Mouse (Mus musculus) heart, adult 2 months (tissue): ENCODE measurements around the gene Acsm4. TPM values are rescaled to one million over a fixed set of nuclear protein-coding genes. Genes with fewer than 3 reads are reported as not detected.

ENCODE experiments used
- DNase-seq, 2 experiments: peaks; one replicate each; pipeline ENCODE4 v3.0.0; 2021
- H3K27ac ChIP-seq: fragments of 200-600 bp; 2 replicates; pipeline ENCODE4 v1.8.1; 2022
- H3K27me3 ChIP-seq: fragments of 200-500 bp; 2 replicates; pipeline ENCODE4 v1.6.1; 2012; ENCODE audit warnings: mild to moderate bottlenecking, low read length, inconsistent platforms, mixed read lengths; ENCODE audit not compliant: control insufficient read depth, insufficient read depth
- H3K36me3 ChIP-seq: fragments of 200-500 bp; 2 replicates; pipeline ENCODE4 v1.6.1; 2012; ENCODE audit warnings: low read length, inconsistent platforms; ENCODE audit not compliant: control insufficient read depth, insufficient read depth
- H3K4me1 ChIP-seq: fragments of 200-500 bp; 2 replicates; pipeline ENCODE4 v1.6.1; 2011; ENCODE audit warnings: low read length; ENCODE audit not compliant: control insufficient read depth, insufficient read depth
- H3K4me3 ChIP-seq: fragments of 200-600 bp; 2 replicates; pipeline ENCODE4 v1.8.1; 2022
- H3K79me2 ChIP-seq: fragments of 200-500 bp; replicated peaks from 2 replicates; pipeline ENCODE4 v1.6.1; 2012; ENCODE audit warnings: mild to moderate bottlenecking, inconsistent platforms, low read length, moderate library complexity, mixed read lengths; ENCODE audit not compliant: control insufficient read depth, insufficient read depth
- H3K9ac ChIP-seq: fragments of 200-500 bp; 2 replicates; pipeline ENCODE4 v1.6.1; 2012; ENCODE audit warnings: low read depth, mild to moderate bottlenecking, control low read depth, inconsistent platforms, low read length, mixed read lengths
- CTCF ChIP-seq: fragments of 200-600 bp; IDR thresholded peaks from 2 replicates; pipeline ENCODE4 v1.8.1; 2022; ENCODE audit warnings: antibody characterized with exemption, mild to moderate bottlenecking, moderate library complexity
- EP300 ChIP-seq: fragments of 200-500 bp; IDR thresholded peaks from 2 replicates; pipeline ENCODE4 v1.6.1; 2011; ENCODE audit warnings: low read depth, low read length, control low read depth; ENCODE audit not compliant: insufficient read depth
- POLR2A ChIP-seq: fragments of 200-500 bp; IDR thresholded peaks from 2 replicates; pipeline ENCODE4 v1.6.1; 2011; ENCODE audit warnings: mild to moderate bottlenecking, low read depth, low read length, control low read depth; ENCODE audit not compliant: insufficient read depth
- WGBS: fragments of 180-500 bp; shearing (Covaris S2); methylation state at CpG from one replicate; pipeline ENCODE4 v1.1.7; 2018; 5-methylcytosine and 5-hydroxymethylcytosine counted together
- intact Hi-C: fragments of 180-260 bp; cut with DNase I; formaldehyde crosslinking; loops from one replicate; pipeline ENCODE4 v1.15.1; 2025
- polyA plus RNA-seq: library from polyadenylated mRNA; depleted of rRNA; stranded (reverse); fragments of >200 nt; gene quantifications from 2 replicates; pipeline ENCODE4 v1.2.3, GENCODE M21; 2012; rRNA removed
- total RNA-seq, 2 experiments: library from RNA; stranded (reverse); gene quantifications; 2 replicates each; pipeline ENCODE4 v1.2.3; 2021

The Acsm4 gene
- total and polyA plus RNA-seq, 3 experiments: not detected

DNA sequence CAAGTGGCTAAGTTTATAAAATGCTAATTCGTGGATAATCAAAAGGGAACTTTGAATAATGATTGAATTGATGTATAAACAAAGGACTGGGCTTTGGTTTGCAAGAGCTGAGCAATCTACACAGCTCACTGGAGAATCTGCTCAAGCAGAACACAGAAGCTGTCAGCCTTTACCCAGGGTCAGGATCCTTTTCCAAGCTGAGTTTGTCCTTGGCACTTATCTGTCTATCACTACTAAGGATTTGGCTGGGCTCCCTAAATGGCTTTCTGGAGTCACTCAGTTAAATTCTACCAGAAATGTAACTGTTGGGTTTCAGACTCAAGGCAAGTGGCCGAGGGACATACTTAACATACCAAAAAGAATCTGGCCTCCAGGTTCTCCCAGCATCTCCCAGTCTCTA, 60.1 kb downstream of the Acsm4 start:
- DNase-seq: no peak
- 38% methylated on average over 2 of the region's 2 CpGs for WGBS

DNA sequence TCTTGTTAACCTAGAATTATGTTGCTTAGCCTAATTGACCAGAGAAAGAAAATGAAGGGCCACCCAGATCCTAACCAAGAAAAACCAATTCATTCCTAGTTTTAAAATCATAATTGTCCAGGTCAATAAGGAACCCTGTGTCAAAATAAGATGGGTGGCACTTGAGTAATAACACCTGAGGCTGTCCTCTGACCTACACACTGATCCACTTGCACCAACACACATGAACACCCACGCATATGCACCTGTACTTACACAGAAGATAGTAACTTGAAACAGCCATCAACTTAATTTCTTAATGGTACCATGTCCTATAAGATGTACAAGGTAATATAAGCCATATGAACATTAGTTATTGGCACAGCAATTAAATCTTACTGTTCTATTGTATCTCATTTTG, 63.9 kb downstream of the Acsm4 start:
- DNase-seq: no peak
- Histone ChIP-seq H3K4me3 (no peak overlapping the region), H3K4me1 (no peaks in the 10 kb centered on the region), H3K27ac (no peak overlapping the region), H3K79me2 (no peaks in the 10 kb centered on the region), H3K27me3 (no peaks in the 10 kb centered on the region), H3K36me3 (no peaks in the 10 kb centered on the region), H3K9ac (no peak overlapping the region)
- TF ChIP-seq EP300: no peak
- no peak for TF ChIP-seq CTCF
- TF ChIP-seq POLR2A: no peak
- WGBS: 85% methylated on average over 1 of the region's 1 CpGs
- intact Hi-C loops: no loop called here

More for the DNA sequence above, 60.1 kb downstream of the Acsm4 start:
- Histone ChIP-seq H3K27me3 (no peaks in the 10 kb centered on the region), H3K4me1 (no peaks in the 10 kb centered on the region), H3K27ac (no peak overlapping the region), H3K36me3 (no peaks in the 10 kb centered on the region), H3K79me2 (no peaks in the 10 kb centered on the region), H3K4me3 (no peak overlapping the region), H3K9ac (no peak overlapping the region)
- intact Hi-C loops: no loop called here
- TF ChIP-seq POLR2A (no peak), EP300 (no peak), CTCF (no peak)

DNA sequence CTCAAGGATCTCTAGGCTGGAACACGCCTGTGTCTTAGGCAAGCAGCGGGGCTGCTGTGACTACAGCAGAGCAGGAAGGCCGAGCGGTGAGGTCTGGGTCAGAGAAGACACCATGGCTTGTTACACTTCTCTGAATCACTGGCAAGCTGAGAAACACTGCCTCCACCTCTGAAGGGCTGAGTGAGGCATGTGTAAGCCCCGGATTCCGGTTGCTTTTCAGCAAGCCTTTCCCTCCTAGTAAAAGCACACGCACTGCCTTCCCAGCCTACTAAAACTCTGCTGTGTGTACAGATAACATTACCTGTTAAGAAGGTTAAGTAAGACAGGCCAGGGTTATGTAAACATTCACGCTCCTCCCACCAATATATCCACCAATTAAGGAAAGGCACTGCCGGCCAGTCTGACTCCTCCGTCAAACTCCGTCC, 70.7 kb downstream of the Acsm4 start, which contains the start of gene Acsm3:
TSS of gene Acsm3 (plus strand) at position 397 of the 425 bp plus-strand sequence.
- WGBS: 63% methylated on average over 11 of the region's 11 CpGs
- Histone ChIP-seq H3K9ac (no peak within 1 kb of the TSS), H3K4me1 (no peaks in the 10 kb centered on the region), H3K27ac (no peak within 1 kb of the TSS), H3K4me3 (no peak within 1 kb of the TSS), H3K79me2 (no peaks in the 10 kb centered on the region), H3K36me3 (no peaks in the 10 kb centered on the region), H3K27me3 (no peaks in the 10 kb centered on the region)
- TF ChIP-seq EP300 (no peak), POLR2A (no peak), CTCF (no peak)
- intact Hi-C loops: no loop called here
- DNase-seq: no peak

DNA sequence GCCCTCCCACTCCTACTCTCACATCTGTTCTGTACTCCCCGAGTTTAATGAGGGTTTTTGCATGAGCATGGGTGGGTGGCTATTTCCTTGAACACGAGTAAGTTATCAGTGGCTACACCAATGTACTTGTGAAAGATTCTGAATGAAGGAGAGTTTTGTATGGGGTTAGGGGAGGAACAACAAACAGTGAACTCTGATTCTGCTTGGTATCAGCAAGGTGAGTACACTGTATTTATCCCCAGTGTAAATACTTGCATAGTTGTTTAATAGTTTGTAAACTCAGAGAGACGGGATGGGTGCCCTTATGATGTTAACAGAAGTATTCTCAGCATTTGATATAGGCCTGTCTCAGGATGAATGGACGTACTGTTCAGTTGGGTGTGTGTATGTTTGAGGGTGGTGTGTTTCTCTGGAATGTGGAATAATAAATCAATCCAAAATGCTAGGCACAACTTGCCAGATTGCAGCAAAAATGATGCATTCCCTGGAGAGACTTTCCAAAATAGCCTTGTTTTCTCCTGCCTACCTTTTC, 72.4 kb downstream of the Acsm4 start:
- Histone ChIP-seq H3K36me3 (no peaks in the 10 kb centered on the region), H3K79me2 (no peaks in the 10 kb centered on the region), H3K4me1 (no peaks in the 10 kb centered on the region), H3K4me3 (no peak overlapping the region), H3K27me3 (no peaks in the 10 kb centered on the region), H3K27ac (no peak overlapping the region), H3K9ac (no peak overlapping the region)
- intact Hi-C loops: no loop called here
- 51% methylated on average over 4 of the region's 4 CpGs for WGBS
- no peak for DNase-seq
- no peak for TF ChIP-seq EP300

Other genes with a start within 250 kb of the Acsm4 start
- not detected for gene Gp2, start 230.7 kb upstream of the Acsm4 start, total RNA-seq
- 0.08 TPM in 1 of 2 replicates, not detected in the other for gene Gp2, start 230.7 kb upstream of the Acsm4 start, polyA plus RNA-seq
- not detected for gene Umod, start 210.7 kb upstream of the Acsm4 start, total RNA-seq
- gene Umod, start 210.7 kb upstream of the Acsm4 start, polyA plus RNA-seq: 0.12 TPM in 1 of 2 replicates, not detected in the other
- 10 to 100 TPM; 12.3 to 16.2 TPM for gene Acsm5, start 170.6 kb upstream of the Acsm4 start, total RNA-seq
- gene Acsm5, start 170.6 kb upstream of the Acsm4 start, polyA plus RNA-seq: 3.4 and 3.6 TPM in 2 replicates
- gene Pdilt, start 166.5 kb upstream of the Acsm4 start, total RNA-seq: not detected
- 0.06 TPM in 1 of 2 replicates, not detected in the other for gene Pdilt, start 166.5 kb upstream of the Acsm4 start, polyA plus RNA-seq
- gene Acsm2, start 135.7 kb upstream of the Acsm4 start, total RNA-seq: not detected
- not detected in 2 replicates for gene Acsm2, start 135.7 kb upstream of the Acsm4 start, polyA plus RNA-seq
- not detected for gene Acsm1, start 83.0 kb upstream of the Acsm4 start, total RNA-seq
- gene Acsm1, start 83.0 kb upstream of the Acsm4 start, polyA plus RNA-seq: 0.15 and 0.86 TPM in 2 replicates
- gene Thumpd1, start 30.8 kb downstream of the Acsm4 start, total RNA-seq: 10 to 100 TPM; 15.0 to 15.6 TPM
- 7.9 and 14.5 TPM in 2 replicates for gene Thumpd1, start 30.8 kb downstream of the Acsm4 start, polyA plus RNA-seq
- gene Acsm3, start 70.9 kb downstream of the Acsm4 start, total RNA-seq: 1 to 10 TPM in 1 of 2 experiments, under 1 TPM in 1; 0.73 to 1.3 TPM
- gene Acsm3, start 70.9 kb downstream of the Acsm4 start, polyA plus RNA-seq: 6.8 and 12.0 TPM in 2 replicates
- gene Rexo5, start 104.0 kb downstream of the Acsm4 start, total RNA-seq: 1 to 10 TPM in 1 of 2 experiments, under 1 TPM in 1; 0.75 to 1.2 TPM
- gene Rexo5, start 104.0 kb downstream of the Acsm4 start, polyA plus RNA-seq: 0.53 and 3.3 TPM in 2 replicates
- gene Eri2, start 104.0 kb downstream of the Acsm4 start, total RNA-seq: 1 to 10 TPM; 1.7 TPM
- 0.92 and 1.4 TPM in 2 replicates for gene Eri2, start 104.0 kb downstream of the Acsm4 start, polyA plus RNA-seq
- 1 to 10 TPM; 9.1 to 9.6 TPM for gene Lyrm1, start 205.8 kb downstream of the Acsm4 start, total RNA-seq
- gene Lyrm1, start 205.8 kb downstream of the Acsm4 start, polyA plus RNA-seq: 5.9 and 8.6 TPM in 2 replicates
- 10 to 100 TPM; 12.6 to 14.6 TPM for gene Dcun1d3, start 206.3 kb downstream of the Acsm4 start, total RNA-seq
- gene Dcun1d3, start 206.3 kb downstream of the Acsm4 start, polyA plus RNA-seq: 3.7 and 6.5 TPM in 2 replicates